11 mouse cellular contexts compared by ENCODE assay signal in genomic region chr1:78860056-78860455, GRCm38 (mm10). TPM values are rescaled to one million over a fixed set of nuclear protein-coding genes. Genes with fewer than 3 reads are reported as not detected.
A peak's percentile ranks its signal among the peaks of the same experiment; 100 is the strongest.
DNase-seq lines count a peak whose midpoint lies in the region; ATAC-seq and TF ChIP-seq lines count a peak whose summit lies in the region.
"Had no signal": no experiment of that assay in that cellular context is flagged by ENCODE, and none has a peak within 500 bp of the region (broad histone marks: within the 10 kb centered on the region; RNA-seq: fewer than 3 reads in every experiment).

No protein-coding gene starts in this region.

- H3K9me3 ChIP-seq in midbrain, embryonic 11.5 days (ENCODE audit: control insufficient read depth, low read length): no peaks in the 10 kb centered on the region
- H3K9me3 ChIP-seq in midbrain, embryonic 13.5 days: no peaks in the 10 kb centered on the region
- no peaks in the 10 kb centered on the region for H3K9me3 ChIP-seq in forebrain, embryonic 12.5 days
- H3K9me3 ChIP-seq: embryonic facial prominence, embryonic 15.5 days had no signal

- no peak overlapping the region for H3K9ac ChIP-seq in midbrain, embryonic 11.5 days (ENCODE audit: low read length)
- no peak overlapping the region for H3K9ac ChIP-seq in midbrain, embryonic 13.5 days (replicated peaks)
- H3K9ac ChIP-seq in heart, adult 2 months (ENCODE audit: low read depth, low read length): no peak overlapping the region
- no peak overlapping the region for H3K9ac ChIP-seq in forebrain, embryonic 12.5 days
- H3K9ac ChIP-seq: embryonic facial prominence, embryonic 15.5 days; liver, embryonic 14.5 days had no signal

- no peak overlapping the region for H3K4me2 ChIP-seq in midbrain, embryonic 11.5 days
- H3K4me2 ChIP-seq in midbrain, embryonic 13.5 days (replicated peaks): no peak overlapping the region
- H3K4me2 ChIP-seq in forebrain, embryonic 12.5 days: no peak overlapping the region
- H3K4me2 ChIP-seq: embryonic facial prominence, embryonic 15.5 days had no signal

- H3K4me1 ChIP-seq in midbrain, embryonic 11.5 days (ENCODE audit: control insufficient read depth, insufficient read depth, low read length): no peaks in the 10 kb centered on the region
- H3K4me1 ChIP-seq in midbrain, embryonic 13.5 days (replicated peaks): peaks cover 4% of the 10 kb centered on the region; the same call in 1 of the 2 replicates
- H3K4me1 ChIP-seq in heart, adult 2 months (ENCODE audit: control insufficient read depth, insufficient read depth, low read length): peaks cover 18% of the 10 kb centered on the region
- no peaks in the 10 kb centered on the region for H3K4me1 ChIP-seq in forebrain, embryonic 12.5 days
- H3K4me1 ChIP-seq: embryonic facial prominence, embryonic 15.5 days had no signal

- DNase-seq in midbrain, embryonic 11.5 days (ENCODE audit: low spot score, missing footprints): peak; percentile 17
- peak; percentile 53 to 79 for DNase-seq in heart, adult 2 months
- DNase-seq in heart, postnatal 25 days (ENCODE audit: low spot score): peak; percentile 72
- DNase-seq in lung, postnatal 4 days: peak; percentile 42 to 67
- DNase-seq in embryo, embryonic 11 days: no peak
- DNase-seq: thymus, postnatal 4 days had no signal

- 0 out of 2 replicates have a peak, but pooled peaks have one; percentile 27 for TF ChIP-seq POLR2A in heart, adult 2 months (IDR thresholded peaks at IDR 0.05; ENCODE audit: insufficient read depth, low read depth, low read length)

- intact Hi-C loops in heart, adult 2 months (cut with DNase I): loop anchor here (5.0 kb wide), 1 partner anchor 38 kb away; no protein-coding TSS in a partner anchor
- intact Hi-C loops in heart, postnatal 25 days (cut with DNase I): loop anchor here (5.0 kb wide), 1 partner anchor 38 kb away; no protein-coding TSS in a partner anchor

- TF ChIP-seq EP300 in heart, adult 2 months (IDR thresholded peaks at IDR 0.05; ENCODE audit: insufficient read depth, low read depth, low read length): peak; percentile 86

- H3K79me2 ChIP-seq in heart, adult 2 months (replicated peaks; ENCODE audit: control insufficient read depth, insufficient read depth, low read length): no peaks in the 10 kb centered on the region

- no peak for ATAC-seq in midbrain, embryonic 11.5 days (ENCODE audit: low FRiP score)
- no peak for ATAC-seq in midbrain, embryonic 13.5 days
- ATAC-seq in forebrain, embryonic 12.5 days (ENCODE audit: low FRiP score): no peak

- no peaks in the 10 kb centered on the region for H3K36me3 ChIP-seq in midbrain, embryonic 11.5 days (ENCODE audit: control insufficient read depth, insufficient read depth, low read length)
- no peaks in the 10 kb centered on the region for H3K36me3 ChIP-seq in midbrain, embryonic 13.5 days
- peaks cover 3% of the 10 kb centered on the region for H3K36me3 ChIP-seq in heart, adult 2 months (ENCODE audit: control insufficient read depth, insufficient read depth, low read length)
- H3K36me3 ChIP-seq in forebrain, embryonic 12.5 days (replicated peaks): no peaks in the 10 kb centered on the region
- H3K36me3 ChIP-seq: embryonic facial prominence, embryonic 15.5 days had no signal

- 86% methylated on average over 7 of the region's 7 CpGs for WGBS in midbrain, embryonic 11.5 days
- WGBS in midbrain, embryonic 13.5 days: 86% methylated on average over 7 of the region's 7 CpGs
- WGBS in heart, adult 2 months: 43% methylated on average over 7 of the region's 7 CpGs
- WGBS in forebrain, embryonic 12.5 days: 86% methylated on average over 7 of the region's 7 CpGs

- no peaks in the 10 kb centered on the region for H3K27me3 ChIP-seq in midbrain, embryonic 11.5 days (ENCODE audit: control insufficient read depth, insufficient read depth, low read length)
- no peaks in the 10 kb centered on the region for H3K27me3 ChIP-seq in midbrain, embryonic 13.5 days
- no peaks in the 10 kb centered on the region for H3K27me3 ChIP-seq in heart, adult 2 months (ENCODE audit: control insufficient read depth, insufficient read depth, low read length)
- H3K27me3 ChIP-seq in forebrain, embryonic 12.5 days: no peaks in the 10 kb centered on the region
- H3K27me3 ChIP-seq: embryonic facial prominence, embryonic 15.5 days had no signal

- H3K4me3 ChIP-seq in midbrain, embryonic 11.5 days (ENCODE audit: low read depth, low read length): no peak overlapping the region
- no peak overlapping the region for H3K4me3 ChIP-seq in midbrain, embryonic 13.5 days (replicated peaks)
- no peak overlapping the region for H3K4me3 ChIP-seq in heart, adult 2 months
- H3K4me3 ChIP-seq in forebrain, embryonic 12.5 days (replicated peaks): no peak overlapping the region
- H3K4me3 ChIP-seq: embryonic facial prominence, embryonic 15.5 days had no signal

- no peak for TF ChIP-seq CTCF in heart, adult 2 months (IDR thresholded peaks at IDR 0.05)

- H3K27ac ChIP-seq in midbrain, embryonic 11.5 days (ENCODE audit: low read depth, low read length): no peak overlapping the region
- H3K27ac ChIP-seq in midbrain, embryonic 13.5 days: no peak overlapping the region
- H3K27ac ChIP-seq in heart, adult 2 months: peak overlapping the region; percentile 34
- H3K27ac ChIP-seq in forebrain, embryonic 12.5 days: no peak overlapping the region
- H3K27ac ChIP-seq: embryonic facial prominence, embryonic 15.5 days; liver, embryonic 14.5 days had no signal

RNA-seq across cellular contexts. Expression of gene Kcne4, which starts 43.5 kb away (rescaled TPM):
- 0.84 and 1.0 TPM in 2 replicates for polyA plus RNA-seq in midbrain, embryonic 11.5 days (2014; fragmentation: Nextera tagmentation; extraction: Ambion mirVana)
- 1.4 and 1.8 TPM in 2 replicates for polyA plus RNA-seq in midbrain, embryonic 13.5 days (2015; fragmentation: Nextera tagmentation; extraction: Ambion mirVana)
- total RNA-seq in heart, adult 2 months (2021): 1 to 10 TPM; 1.7 to 2.7 TPM
- polyA plus RNA-seq in heart, adult 2 months (2012; rRNA removed): 1.1 and 1.8 TPM in 2 replicates
- total RNA-seq in heart, postnatal 25 days (2021): 1 to 10 TPM; 1.2 to 2.1 TPM
- polyA plus RNA-seq in forebrain, embryonic 12.5 days (2016; fragmentation: Nextera tagmentation; extraction: Ambion mirVana): 1.0 and 1.2 TPM in 2 replicates
- total RNA-seq: MEL had no signal
